Mouse (Mus musculus): ENCODE data around the gene Clic5.

GRCm38 (mm10) chr17:44151130-44151529, 37.3 kb upstream of the Clic5 start:
- TF ChIP-seq CTCF (IDR thresholded peaks at IDR 0.05; ENCODE audit: control insufficient read depth, insufficient read depth, insufficient replicate concordance, low read depth, low read length) (peak; percentile 71; the same call in 1 of the 2 replicates), POLR2A (IDR thresholded peaks at IDR 0.05; ENCODE audit: control insufficient read depth, low read depth, low read length) (no peak)

Measured in testis, adult 2 months (tissue).